Mouse (Mus musculus): Measurements from ENCODE around the gene 1700012B09Rik. TPM values are rescaled to one million over a fixed set of nuclear protein-coding genes. Genes with fewer than 3 reads are reported as not detected.

The 1700012B09Rik gene
- polyA plus RNA-seq, 1 experiment: not detected

DNA sequence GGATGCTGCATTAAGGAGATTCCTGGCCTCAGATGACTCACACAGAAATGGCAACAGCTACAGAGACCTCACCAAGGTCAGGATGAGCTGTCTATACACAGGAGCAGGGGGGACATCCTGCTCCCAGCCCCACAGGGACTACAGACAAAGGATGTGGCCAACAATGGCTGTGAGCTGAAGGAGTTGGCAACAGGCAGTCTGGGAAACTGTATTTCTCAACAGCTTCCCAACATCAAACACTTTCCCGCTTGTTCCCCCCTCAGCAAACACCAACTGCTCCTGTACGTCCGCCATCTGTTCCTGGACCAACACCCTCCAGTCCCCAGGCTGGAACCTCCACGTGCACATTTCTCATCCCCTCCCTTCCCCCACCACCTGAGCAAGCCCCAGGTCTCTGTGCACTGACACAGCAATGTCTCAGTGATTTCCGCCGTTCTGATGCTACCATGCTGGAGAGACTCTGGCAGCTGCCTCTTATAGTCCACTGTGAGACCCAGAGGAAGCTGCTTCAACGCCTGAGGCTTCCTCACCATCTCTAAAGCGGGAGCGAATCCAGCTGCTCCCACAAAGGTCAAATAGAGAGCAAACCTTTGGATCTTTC lies 39.8 kb downstream of the 1700012B09Rik start:
- no peak for DNase-seq (ENCODE audit: low spot score)

DNA sequence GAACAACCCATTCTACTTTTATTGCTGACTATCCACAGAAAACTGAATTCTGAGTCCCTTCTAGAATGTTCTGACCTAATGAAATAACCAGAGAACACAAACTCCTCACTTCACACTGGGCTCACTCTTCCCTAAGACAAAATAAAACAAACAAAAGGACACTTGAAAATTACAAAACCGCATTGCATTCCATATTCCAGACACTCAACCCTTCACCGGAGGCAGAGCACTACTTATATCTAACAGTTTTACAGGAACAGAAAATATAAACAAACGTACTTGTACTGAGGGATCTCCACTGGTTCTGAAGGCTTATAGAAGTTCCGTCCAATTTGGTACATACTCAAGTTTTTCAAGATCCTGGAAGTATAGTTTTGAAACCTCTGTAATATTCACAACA lies 42.5 kb downstream of the 1700012B09Rik start:
- no peak for DNase-seq (ENCODE audit: low spot score)

DNA sequence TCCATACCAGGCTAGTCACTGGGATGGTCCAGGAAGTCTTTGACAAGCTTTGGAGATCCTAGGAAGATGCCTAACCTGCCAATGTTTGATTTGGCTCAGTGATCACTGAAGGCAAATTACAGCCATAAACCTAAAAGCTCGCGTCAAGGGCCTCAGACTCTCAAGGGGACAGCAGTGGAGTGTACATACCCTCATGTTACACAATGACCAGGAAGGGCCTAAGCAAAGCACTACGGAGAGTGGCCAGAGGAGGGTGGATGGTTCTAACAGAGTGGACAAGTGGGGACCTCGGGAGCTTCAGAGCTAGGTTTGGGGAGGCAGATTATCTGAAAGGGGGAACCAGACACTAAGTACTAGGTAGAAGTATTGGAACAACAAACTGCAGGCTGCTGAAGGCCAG lies 44.2 kb downstream of the 1700012B09Rik start:
- DNase-seq (ENCODE audit: low spot score): no peak

DNA sequence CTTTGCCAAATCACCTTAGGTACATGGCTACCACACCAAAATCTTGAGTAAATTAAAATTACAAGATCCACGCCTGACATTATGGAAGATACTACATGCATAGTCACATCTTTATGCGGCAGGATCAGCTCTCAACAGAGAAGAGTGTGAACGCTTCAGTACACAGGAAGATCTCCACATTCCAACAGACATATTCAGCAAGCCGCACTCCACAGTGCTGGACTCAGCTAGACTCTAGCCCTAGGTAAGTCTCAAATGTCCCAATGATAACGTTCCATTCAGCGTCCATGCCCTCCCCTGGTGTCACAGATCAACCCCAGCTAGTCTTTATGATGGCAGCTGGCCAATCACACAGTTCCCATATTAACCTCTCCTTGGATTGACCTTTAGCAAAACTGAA lies 44.8 kb downstream of the 1700012B09Rik start:
- DNase-seq (ENCODE audit: low spot score): no peak

DNA sequence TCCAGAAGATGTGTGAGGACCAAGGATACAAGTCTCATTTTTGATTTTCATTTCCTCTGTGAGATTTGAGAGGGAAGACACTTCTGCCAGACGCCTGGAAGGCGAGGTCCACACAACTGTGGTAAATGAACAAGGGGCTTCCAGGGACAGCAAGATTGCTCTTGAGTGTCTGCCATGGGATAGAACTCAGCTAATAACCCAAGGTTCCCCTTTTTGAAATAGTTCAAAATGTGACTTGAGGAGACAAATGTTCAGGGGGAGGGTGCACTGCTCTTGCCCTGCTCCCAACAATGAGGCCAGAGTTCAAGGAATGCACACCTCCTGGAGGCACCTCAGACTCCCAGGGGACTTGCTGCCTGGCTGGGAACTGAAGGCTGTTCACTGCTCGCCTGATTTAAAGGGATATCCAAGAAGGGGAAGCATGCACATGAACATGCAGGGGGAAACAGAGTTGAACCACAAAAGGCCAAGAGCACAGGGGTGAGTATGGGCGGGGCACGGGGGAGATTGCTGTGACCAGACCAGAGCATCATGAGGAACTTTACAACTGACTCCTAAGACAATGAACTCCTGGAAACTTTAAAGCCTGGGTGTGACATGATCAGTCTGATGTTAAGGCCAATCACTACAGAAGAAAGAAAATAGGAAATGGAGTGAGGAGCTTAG lies 45.9 kb downstream of the 1700012B09Rik start:
- DNase-seq (ENCODE audit: low spot score): no peak

DNA sequence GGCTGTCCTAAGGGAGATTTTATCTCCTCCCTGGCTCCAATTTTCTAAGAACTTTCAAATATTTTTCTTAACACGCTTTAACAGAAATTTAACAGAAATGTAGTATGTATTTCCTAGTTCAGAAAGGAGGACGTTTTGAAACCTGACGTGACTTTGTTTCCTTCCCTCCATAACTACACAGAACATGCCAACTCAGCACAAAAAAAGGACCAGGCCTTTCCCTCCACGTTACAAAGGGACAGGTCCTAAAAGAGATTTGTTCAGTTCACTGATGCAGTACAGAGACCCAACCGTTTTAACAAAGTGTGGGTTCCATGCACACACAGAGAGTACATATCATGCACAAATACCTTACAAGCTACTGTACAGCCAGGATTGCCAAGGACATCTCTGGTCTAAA lies 49.2 kb downstream of the 1700012B09Rik start:
- no peak for DNase-seq (ENCODE audit: low spot score)

DNA sequence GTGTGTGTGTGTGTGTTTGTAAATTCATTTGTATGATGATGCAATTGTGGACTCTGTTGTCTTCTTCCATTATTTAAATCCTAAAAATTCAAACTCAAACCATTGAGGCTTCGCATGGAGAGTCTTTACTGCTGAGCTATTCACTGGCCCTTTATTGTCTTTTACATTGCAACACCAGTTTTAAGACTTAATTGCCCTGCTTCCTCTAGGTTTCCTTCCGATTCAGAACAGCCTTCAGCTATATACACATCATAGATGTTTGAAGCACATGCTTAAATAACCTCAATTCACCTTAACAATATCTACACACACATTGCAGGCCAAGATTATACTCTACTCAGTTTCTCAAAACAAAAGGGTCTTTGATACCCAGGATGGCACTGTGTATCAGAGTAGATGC lies 50.4 kb downstream of the 1700012B09Rik start:
- no peak for DNase-seq (ENCODE audit: low spot score)

DNA sequence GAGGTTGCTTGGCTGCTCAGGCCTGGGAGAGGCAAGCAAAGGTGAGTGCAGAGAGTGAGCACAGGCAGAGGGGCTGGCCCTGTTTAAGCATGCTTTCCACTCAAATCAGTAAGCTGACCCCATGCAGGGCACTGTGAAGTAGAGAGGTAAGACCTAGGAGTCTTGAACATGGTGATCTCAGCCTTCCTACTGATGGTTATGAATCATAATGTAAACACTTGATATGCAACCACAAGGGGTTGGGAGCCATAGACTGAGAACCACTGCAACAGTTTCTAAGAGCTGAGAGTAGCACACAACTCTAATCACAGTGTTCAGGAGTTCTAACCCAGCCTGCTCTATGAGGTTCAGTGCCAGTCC lies 52.5 kb downstream of the 1700012B09Rik start:
- DNase-seq (ENCODE audit: low spot score): no peak

DNA sequence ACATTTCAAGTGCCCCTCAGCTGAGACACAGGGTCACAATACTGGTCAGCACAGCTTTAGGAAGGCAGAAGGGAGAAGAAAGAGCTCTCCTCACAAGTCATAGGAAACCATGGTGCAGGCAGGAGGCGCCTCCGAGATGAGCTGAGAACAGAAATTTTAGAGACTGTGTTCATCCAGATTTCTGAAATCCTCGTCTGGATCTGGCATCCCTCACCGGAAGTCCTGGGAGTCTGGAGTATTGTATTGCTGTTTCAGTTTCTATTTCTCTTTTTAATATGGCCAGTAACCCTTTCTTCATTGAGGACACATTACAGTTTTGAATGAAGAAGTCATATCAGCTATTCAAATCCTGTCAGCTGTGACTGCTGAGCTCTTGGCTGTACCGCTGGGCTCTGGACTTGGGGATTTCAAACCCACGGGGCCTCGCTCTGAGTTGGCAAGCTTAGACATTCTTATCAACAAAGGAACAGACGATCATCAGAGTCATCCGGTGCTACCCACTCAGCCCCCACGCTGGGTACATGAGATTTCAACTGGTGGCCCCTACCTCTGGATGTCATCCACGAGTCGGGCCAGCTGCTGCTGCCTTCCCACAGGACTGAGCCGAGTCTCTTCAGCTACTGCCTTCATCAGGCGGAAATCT lies 53.0 kb downstream of the 1700012B09Rik start:
- no peak for DNase-seq (ENCODE audit: low spot score)

DNA sequence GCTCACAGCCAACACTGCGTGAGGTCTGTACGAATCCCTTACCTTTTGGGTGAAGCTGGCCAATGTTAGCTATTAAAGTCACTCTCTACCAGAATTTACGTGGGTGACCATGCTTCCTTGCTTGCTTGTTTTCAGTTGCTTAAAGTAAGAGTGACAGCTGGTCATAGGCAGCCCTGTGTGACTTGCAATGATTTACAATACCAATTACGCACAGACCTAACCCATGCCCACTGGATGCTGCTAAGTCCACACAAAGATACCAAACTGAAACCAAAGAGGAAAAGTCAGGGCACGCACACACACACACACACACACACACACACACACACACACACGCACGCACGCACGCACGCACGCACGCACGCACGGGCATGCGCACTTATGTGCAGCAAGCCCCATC lies 55.6 kb downstream of the 1700012B09Rik start:
- no peak for DNase-seq (ENCODE audit: low spot score)

DNA sequence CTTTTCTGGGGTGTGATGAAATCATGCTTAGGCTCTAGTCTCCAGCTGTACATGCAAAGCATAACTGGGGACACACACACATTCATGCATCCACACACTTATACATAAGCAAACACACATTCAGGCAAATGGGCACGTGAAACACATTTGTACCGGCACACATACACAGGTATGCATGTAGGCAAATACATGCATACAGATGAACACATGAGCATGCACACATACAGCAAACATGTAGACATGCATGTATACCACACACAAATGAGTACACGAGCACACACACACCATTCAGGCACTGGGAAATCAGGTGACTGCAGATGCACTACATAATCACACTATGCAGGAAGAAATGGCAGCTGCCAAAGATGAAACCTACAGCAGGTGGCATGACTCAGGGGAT lies 59.9 kb downstream of the 1700012B09Rik start:
- no peak for DNase-seq (ENCODE audit: low spot score)

Other genes starting within 250 kb of the 1700012B09Rik start
- 21.7 and 32.7 TPM in 2 replicates for gene Amotl1, start 126.0 kb downstream of the 1700012B09Rik start, polyA plus RNA-seq (2012; rRNA removed)
- gene Piwil4, start 30.3 kb downstream of the 1700012B09Rik start, polyA plus RNA-seq (2012; rRNA removed): 0.62 and 0.67 TPM in 2 replicates
- gene Fut4, start 18.6 kb downstream of the 1700012B09Rik start, polyA plus RNA-seq (2012; rRNA removed): 5.1 and 5.2 TPM in 2 replicates
- gene Mre11a, start 13.6 kb upstream of the 1700012B09Rik start, polyA plus RNA-seq (2012; rRNA removed): 8.6 and 9.3 TPM in 2 replicates
- 18.0 and 18.9 TPM in 2 replicates for gene Ankrd49, start 13.8 kb upstream of the 1700012B09Rik start, polyA plus RNA-seq (2012; rRNA removed)
- gene Gpr83, start 89.2 kb upstream of the 1700012B09Rik start, polyA plus RNA-seq (2012; rRNA removed): 0.01 TPM in 1 of 2 replicates, not detected in the other
- 0.14 and 0.15 TPM in 2 replicates for gene Izumo1r, start 132.9 kb upstream of the 1700012B09Rik start, polyA plus RNA-seq (2012; rRNA removed)

Data from urinary bladder, adult 2 months (tissue).